Mouse (Mus musculus) intestine, embryonic 16.5 days (tissue): ENCODE measurements around the gene Ubox5. TPM values are rescaled to one million over a fixed set of nuclear protein-coding genes. Genes with fewer than 3 reads are reported as not detected.
A peak's percentile ranks its signal among the peaks of the same experiment; 100 is the strongest.
"Not testable (repeated sequence)": the region's sequence is repeated elsewhere in the genome, so short reads cannot be mapped to it uniquely, and the experiment has no call there.

Experiments
- ATAC-seq: fragments of 200-750 bp; cut with Nextera tagmentation; 2 replicates; pipeline ENCODE4 v1.8.0; 2017; ENCODE audit warnings: moderate TSS enrichment, moderate library complexity
- H3K27ac ChIP-seq: fragments of 300-500 bp; sonication (generic); 2 replicates; pipeline ENCODE4 v1.5.1; 2014; ENCODE audit warnings: mild to moderate bottlenecking, low read length
- H3K27me3 ChIP-seq: fragments of 300-500 bp; sonication (generic); replicated peaks from 2 replicates; pipeline ENCODE4 v1.6.1; 2014; ENCODE audit warnings: low read length, control low read depth, mixed read lengths; ENCODE audit not compliant: control insufficient read depth, insufficient read depth
- H3K36me3 ChIP-seq: fragments of 300-500 bp; sonication (generic); 2 replicates; pipeline ENCODE4 v1.6.1; 2014; ENCODE audit warnings: low read length, control low read depth; ENCODE audit not compliant: control insufficient read depth, insufficient read depth
- H3K4me1 ChIP-seq: fragments of 300-500 bp; sonication (generic); 2 replicates; pipeline ENCODE4 v1.6.1; 2014; ENCODE audit warnings: low read length, control low read depth, mixed read lengths; ENCODE audit not compliant: control insufficient read depth, insufficient read depth
- H3K4me2 ChIP-seq: fragments of 300-500 bp; sonication (generic); 2 replicates; pipeline ENCODE4 v1.6.1; 2014; ENCODE audit warnings: low read depth, low read length, control low read depth
- H3K4me3 ChIP-seq: fragments of 300-500 bp; sonication (generic); 2 replicates; pipeline ENCODE4 v1.5.1; 2014; ENCODE audit warnings: mild to moderate bottlenecking, low read length
- H3K9ac ChIP-seq: fragments of 300-500 bp; sonication (generic); 2 replicates; pipeline ENCODE4 v1.6.1; 2014; ENCODE audit warnings: low read depth, low read length
- H3K9me3 ChIP-seq: fragments of 300-500 bp; sonication (generic); 2 replicates; pipeline ENCODE4 v1.6.1; 2016; ENCODE audit warnings: low read length, control low read depth; ENCODE audit not compliant: control insufficient read depth
- WGBS: fragments of 180-500 bp; shearing (Covaris S2); extraction: QIAGEN DNeasy Blood & Tissue Kit; methylation state at CpG from one replicate; pipeline ENCODE4 v1.1.7; 2014; 5-methylcytosine and 5-hydroxymethylcytosine counted together
- polyA plus RNA-seq: library from polyadenylated mRNA; unstranded; fragments of >200 nt; fragmentation: Nextera tagmentation; extraction: Ambion mirVana; gene quantifications from 2 replicates; pipeline ENCODE4 v1.2.1, GENCODE M21; 2015

Gene Ubox5
- polyA plus RNA-seq, 1 experiment from 2014 or later = 12.0 TPM

DNA sequence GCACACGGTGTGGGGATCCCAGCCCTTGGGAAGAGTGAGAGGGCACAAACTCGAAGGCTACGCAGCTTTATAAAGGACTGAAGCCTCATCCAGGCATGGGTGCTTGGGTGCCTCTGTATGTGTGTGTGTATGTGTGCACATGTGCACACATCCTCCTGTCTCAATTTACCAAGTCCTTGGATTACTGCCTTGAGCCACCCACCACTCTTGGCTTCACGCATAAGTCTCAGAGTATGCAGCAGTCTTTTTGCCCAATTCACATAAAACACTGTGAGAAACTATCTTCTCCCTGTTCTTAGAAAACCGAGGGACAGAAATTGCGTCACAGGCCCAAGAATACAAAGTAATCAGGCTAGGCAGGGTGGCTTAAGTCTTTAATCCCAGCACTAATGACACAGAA lies 43.8 kb downstream of the Ubox5 start:
- WGBS = 83% methylated on average over 6 of the region's 6 CpGs
- no peaks in the 10 kb centered on the region for H3K9me3 ChIP-seq
- 0 out of 2 replicates have a peak, but pooled peaks cover under 1% of the 10 kb centered on the region for H3K4me1 ChIP-seq
- no peak overlapping the region for H3K4me2 ChIP-seq
- no peak for ATAC-seq
- H3K27ac ChIP-seq = no peak overlapping the region
- no peaks in the 10 kb centered on the region for H3K36me3 ChIP-seq
- no peak overlapping the region for H3K4me3 ChIP-seq
- peaks cover 19% of the 10 kb centered on the region for H3K27me3 ChIP-seq
- no peak overlapping the region for H3K9ac ChIP-seq

- Histone ChIP-seq H3K4me1 (0 out of 2 replicates have a peak, but pooled peaks cover 11% of the 10 kb centered on the region), H3K36me3 (no peaks in the 10 kb centered on the region), H3K27ac (no peak overlapping the region), H3K9ac (no peak overlapping the region), H3K9me3 (no peaks in the 10 kb centered on the region), H3K27me3 (peaks cover 39% of the 10 kb centered on the region), H3K4me2 (no peak overlapping the region), H3K4me3 (no peak overlapping the region)
- ATAC-seq = no peak
- whole genome bisulfite sequencing = 81% methylated on average over 10 of the region's 10 CpGs
Measured at GRCm38 (mm10) chr2:130583902-130584560, 45.8 kb downstream of the Ubox5 start.

GRCm38 (mm10) chr2:130582552-130582951 lies 47.3 kb downstream of the Ubox5 start, which contains the start of gene Avp:
Gene Avp, minus strand, starts transcription at chr2:130582554.
- Histone ChIP-seq H3K4me2 (no peak within 1 kb of the TSS), H3K27me3 (peaks cover 48% of the 10 kb centered on the region), H3K4me1 (peaks cover 14% of the 10 kb centered on the region; the same call in 1 of the 2 replicates), H3K36me3 (no peaks in the 10 kb centered on the region), H3K9me3 (no peaks in the 10 kb centered on the region), H3K4me3 (no peak within 1 kb of the TSS), H3K27ac (no peak within 1 kb of the TSS), H3K9ac (no peak within 1 kb of the TSS)
- no peak for ATAC-seq
- 39% methylated on average over 10 of the region's 10 CpGs for WGBS

- peak overlapping the region; percentile 59 for H3K4me2 ChIP-seq
- WGBS = 7% methylated on average over 16 of the region's 16 CpGs
- H3K9ac ChIP-seq = no peak overlapping the region
- H3K36me3 ChIP-seq = no peaks in the 10 kb centered on the region
- H3K9me3 ChIP-seq = no peaks in the 10 kb centered on the region
- ATAC-seq = no peak
- peaks cover 60% of the 10 kb centered on the region for H3K27me3 ChIP-seq
- peaks cover 22% of the 10 kb centered on the region; the same call in 1 of the 2 replicates for H3K4me1 ChIP-seq
- no peak overlapping the region for H3K27ac ChIP-seq
- peak overlapping the region; percentile 43 for H3K4me3 ChIP-seq
Measured at GRCm38 (mm10) chr2:130581201-130581600, 48.6 kb downstream of the Ubox5 start.

GRCm38 (mm10) chr2:130579791-130580190 lies 50.0 kb downstream of the Ubox5 start:
- peaks cover 22% of the 10 kb centered on the region; the same call in 1 of the 2 replicates for H3K4me1 ChIP-seq
- no peaks in the 10 kb centered on the region for H3K9me3 ChIP-seq
- no peak overlapping the region for H3K4me2 ChIP-seq
- H3K9ac ChIP-seq = no peak overlapping the region
- H3K4me3 ChIP-seq = no peak overlapping the region
- H3K27ac ChIP-seq = no peak overlapping the region
- peaks cover 73% of the 10 kb centered on the region for H3K27me3 ChIP-seq
- no peaks in the 10 kb centered on the region for H3K36me3 ChIP-seq
- no peak for ATAC-seq
- WGBS = 12% methylated on average over 8 of the region's 8 CpGs

DNA sequence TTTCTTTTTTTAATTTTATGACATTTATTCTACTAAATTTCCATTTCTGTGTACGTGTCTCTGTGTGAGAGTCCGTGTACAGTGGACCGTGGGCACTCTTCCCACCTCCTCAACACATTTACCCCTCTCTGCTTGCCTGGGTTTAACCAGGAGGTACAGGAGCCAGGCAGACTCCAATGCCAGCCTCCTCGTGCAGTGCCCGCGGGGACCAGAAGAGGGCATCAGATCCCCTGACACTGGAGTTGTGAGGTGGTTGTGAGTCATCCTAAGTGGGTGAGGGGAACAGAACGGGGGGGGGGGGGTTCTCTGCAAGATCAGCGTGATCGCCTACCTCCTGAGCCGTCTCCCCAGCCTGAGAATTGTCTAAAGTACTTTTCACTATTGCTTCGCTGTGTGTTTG lies 51.7 kb downstream of the Ubox5 start:
- H3K9ac ChIP-seq = no peak overlapping the region
- H3K4me2 ChIP-seq = no peak overlapping the region
- no peak overlapping the region for H3K27ac ChIP-seq
- H3K36me3 ChIP-seq = no peaks in the 10 kb centered on the region
- H3K9me3 ChIP-seq = no peaks in the 10 kb centered on the region
- peaks cover 73% of the 10 kb centered on the region for H3K27me3 ChIP-seq
- ATAC-seq = no peak
- H3K4me1 ChIP-seq = peaks cover 22% of the 10 kb centered on the region; the same call in 1 of the 2 replicates
- no peak overlapping the region for H3K4me3 ChIP-seq
- WGBS = 14% methylated on average over 11 of the region's 11 CpGs

GRCm38 (mm10) chr2:130577632-130578031 lies 52.2 kb downstream of the Ubox5 start:
- ATAC-seq = peak; percentile 71
- Histone ChIP-seq H3K9ac (no peak overlapping the region), H3K27me3 (peaks cover 68% of the 10 kb centered on the region), H3K4me1 (peaks cover 22% of the 10 kb centered on the region; the same call in 1 of the 2 replicates), H3K4me2 (peak overlapping the region; percentile 44), H3K4me3 (no peak overlapping the region), H3K9me3 (no peaks in the 10 kb centered on the region), H3K36me3 (no peaks in the 10 kb centered on the region), H3K27ac (no peak overlapping the region)
- 8% methylated on average over 12 of the region's 12 CpGs for WGBS

DNA sequence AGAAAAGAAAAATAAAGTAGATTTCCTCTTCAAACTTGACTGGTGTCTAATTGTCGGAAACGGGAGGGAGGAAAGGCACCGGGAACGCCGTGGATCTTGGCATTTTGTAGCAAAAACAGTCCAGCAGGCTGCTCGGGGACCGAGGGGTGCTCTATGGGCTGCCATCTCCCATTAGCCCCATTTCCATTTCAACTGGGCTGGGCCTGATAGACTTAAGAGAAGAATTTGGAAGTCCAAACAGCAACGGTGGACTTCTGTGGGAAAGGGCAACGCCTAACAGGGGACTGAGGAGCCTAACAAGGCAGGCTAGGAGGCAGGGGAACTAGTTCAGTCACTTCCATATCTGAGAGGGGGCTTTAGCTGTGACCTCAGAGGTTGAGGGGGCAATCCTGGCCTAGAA lies 52.8 kb downstream of the Ubox5 start:
- 9% methylated on average over 9 of the region's 9 CpGs for WGBS
- H3K4me3 ChIP-seq = peak overlapping the region; percentile 27
- H3K27ac ChIP-seq = no peak overlapping the region
- peak overlapping the region; percentile 17; the same call in 1 of the 2 replicates for H3K9ac ChIP-seq
- peaks cover 22% of the 10 kb centered on the region; the same call in 1 of the 2 replicates for H3K4me1 ChIP-seq
- H3K4me2 ChIP-seq = peak overlapping the region; percentile 44
- peaks cover 63% of the 10 kb centered on the region for H3K27me3 ChIP-seq
- no peaks in the 10 kb centered on the region for H3K36me3 ChIP-seq
- ATAC-seq = 0 out of 2 replicates have a peak, but pooled peaks have one; percentile 8
- no peaks in the 10 kb centered on the region for H3K9me3 ChIP-seq

- Histone ChIP-seq H3K4me3 (peak overlapping the region; percentile 27), H3K4me1 (peaks cover 22% of the 10 kb centered on the region; the same call in 1 of the 2 replicates), H3K4me2 (peak overlapping the region; percentile 44), H3K27me3 (peaks cover 58% of the 10 kb centered on the region), H3K9ac (peak overlapping the region; percentile 17)
- not testable (repeated sequence) for H3K36me3 ChIP-seq, H3K27ac ChIP-seq, H3K9me3 ChIP-seq, ATAC-seq
- WGBS = 3% methylated on average over 32 of the region's 32 CpGs
Measured at GRCm38 (mm10) chr2:130576564-130576963, 53.3 kb downstream of the Ubox5 start.
